Mouse (Mus musculus): ENCODE measurements around the gene Celf2. TPM values are rescaled to one million over a fixed set of nuclear protein-coding genes. Genes with fewer than 3 reads are reported as not detected.
"Not testable (repeated sequence)": the region's sequence is repeated elsewhere in the genome, so short reads cannot be mapped to it uniquely, and the experiment has no call there.

The Celf2 gene
- total RNA-seq, 2 experiments from 2014 or later, result 33.3 to 58.2 TPM

- DNase-seq (ENCODE audit: low spot score in 2 of 2), result no peak
These were observed 887.3 kb downstream of the Celf2 start for GRCm38 (mm10) chr2:6622082-6622481.

GRCm38 (mm10) chr2:6618856-6619255, 890.5 kb downstream of the Celf2 start:
- no peak for DNase-seq (ENCODE audit: low spot score in 2 of 2)

GRCm38 (mm10) chr2:6618450-6618849, 890.9 kb downstream of the Celf2 start:
- no peak for DNase-seq (ENCODE audit: low spot score in 2 of 2)

GRCm38 (mm10) chr2:6604347-6604746, 905.0 kb downstream of the Celf2 start:
- DNase-seq (ENCODE audit: low spot score in 2 of 2), result no peak

- no peak for DNase-seq (ENCODE audit: low spot score in 2 of 2)
These were observed 905.5 kb downstream of the Celf2 start for GRCm38 (mm10) chr2:6603880-6604279.

GRCm38 (mm10) chr2:6602163-6602562, 907.2 kb downstream of the Celf2 start:
- DNase-seq (ENCODE audit: low spot score in 2 of 2), result no peak

- DNase-seq (ENCODE audit: low spot score in 2 of 2), result no peak
These were observed 910.5 kb downstream of the Celf2 start for GRCm38 (mm10) chr2:6598879-6599167.

GRCm38 (mm10) chr2:6598124-6598878, 911.1 kb downstream of the Celf2 start:
- no peak for DNase-seq (ENCODE audit: low spot score in 2 of 2)

- no peak for DNase-seq (ENCODE audit: low spot score in 2 of 2)
These were observed 914.6 kb downstream of the Celf2 start for GRCm38 (mm10) chr2:6594736-6595135.

- DNase-seq (ENCODE audit: low spot score in 2 of 2), result no peak
These were observed 915.2 kb downstream of the Celf2 start for GRCm38 (mm10) chr2:6594160-6594559.

GRCm38 (mm10) chr2:6593739-6594138, 915.6 kb downstream of the Celf2 start:
- DNase-seq (ENCODE audit: low spot score in 2 of 2), result no peak

- DNase-seq (ENCODE audit: low spot score in 2 of 2), result no peak
These were observed 923.2 kb downstream of the Celf2 start for GRCm38 (mm10) chr2:6586122-6586681.

- DNase-seq (ENCODE audit: low spot score in 2 of 2), result no peak
These were observed 924.2 kb downstream of the Celf2 start for GRCm38 (mm10) chr2:6585069-6585754.

- no peak for DNase-seq (ENCODE audit: low spot score in 2 of 2)
These were observed 926.7 kb downstream of the Celf2 start for GRCm38 (mm10) chr2:6582711-6583110.

- DNase-seq (ENCODE audit: low spot score in 2 of 2), result no peak
These were observed 929.3 kb downstream of the Celf2 start for GRCm38 (mm10) chr2:6580066-6580465.

GRCm38 (mm10) chr2:6575316-6575715, 934.0 kb downstream of the Celf2 start:
- DNase-seq (ENCODE audit: low spot score in 2 of 2), result not testable (repeated sequence)

- DNase-seq (ENCODE audit: low spot score in 2 of 2), result no peak
These were observed 935.7 kb downstream of the Celf2 start for GRCm38 (mm10) chr2:6573640-6574039.

GRCm38 (mm10) chr2:6572976-6573375, 936.4 kb downstream of the Celf2 start:
- no peak for DNase-seq (ENCODE audit: low spot score in 2 of 2)

GRCm38 (mm10) chr2:6569040-6569542, 940.3 kb downstream of the Celf2 start:
- DNase-seq (ENCODE audit: low spot score in 2 of 2), result no peak

- DNase-seq (ENCODE audit: low spot score in 2 of 2), result no peak
These were observed 944.2 kb downstream of the Celf2 start for GRCm38 (mm10) chr2:6565175-6565574.

- DNase-seq (ENCODE audit: low spot score in 2 of 2), result no peak
These were observed 948.0 kb downstream of the Celf2 start for GRCm38 (mm10) chr2:6561337-6561736.

GRCm38 (mm10) chr2:6560802-6561201, 948.6 kb downstream of the Celf2 start:
- DNase-seq (ENCODE audit: low spot score in 2 of 2), result no peak
